Mouse (Mus musculus): ENCODE measurements around the gene H2-D1.

DNA sequence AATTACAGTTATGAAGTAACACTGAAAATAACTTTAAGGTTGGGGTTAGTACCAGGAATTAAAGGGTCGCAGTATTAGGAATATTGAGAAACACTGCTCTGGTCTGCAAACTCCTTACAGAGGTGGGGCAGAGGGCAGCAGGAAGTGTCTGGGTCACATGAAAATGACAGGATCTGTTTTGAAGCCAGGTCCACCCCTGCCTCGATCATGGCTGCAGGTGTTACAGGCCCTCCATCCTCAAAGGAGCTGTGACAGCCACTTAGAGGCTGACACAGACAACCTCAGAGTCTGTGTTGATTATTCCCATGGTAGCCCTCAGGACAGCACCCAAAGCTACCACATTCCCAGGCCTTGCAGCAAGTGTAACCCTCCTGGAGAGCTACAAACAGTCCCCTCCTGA, 40.7 kb downstream of the H2-D1 start:
- TF ChIP-seq CTCF (IDR thresholded peaks at IDR 0.05; ENCODE audit: low read depth) = no peak
- TF ChIP-seq EP300 (optimal IDR thresholded peaks at IDR 0.05) = no peak

Data from stomach, postnatal 0 days (tissue).